In the genomic region with DNA sequence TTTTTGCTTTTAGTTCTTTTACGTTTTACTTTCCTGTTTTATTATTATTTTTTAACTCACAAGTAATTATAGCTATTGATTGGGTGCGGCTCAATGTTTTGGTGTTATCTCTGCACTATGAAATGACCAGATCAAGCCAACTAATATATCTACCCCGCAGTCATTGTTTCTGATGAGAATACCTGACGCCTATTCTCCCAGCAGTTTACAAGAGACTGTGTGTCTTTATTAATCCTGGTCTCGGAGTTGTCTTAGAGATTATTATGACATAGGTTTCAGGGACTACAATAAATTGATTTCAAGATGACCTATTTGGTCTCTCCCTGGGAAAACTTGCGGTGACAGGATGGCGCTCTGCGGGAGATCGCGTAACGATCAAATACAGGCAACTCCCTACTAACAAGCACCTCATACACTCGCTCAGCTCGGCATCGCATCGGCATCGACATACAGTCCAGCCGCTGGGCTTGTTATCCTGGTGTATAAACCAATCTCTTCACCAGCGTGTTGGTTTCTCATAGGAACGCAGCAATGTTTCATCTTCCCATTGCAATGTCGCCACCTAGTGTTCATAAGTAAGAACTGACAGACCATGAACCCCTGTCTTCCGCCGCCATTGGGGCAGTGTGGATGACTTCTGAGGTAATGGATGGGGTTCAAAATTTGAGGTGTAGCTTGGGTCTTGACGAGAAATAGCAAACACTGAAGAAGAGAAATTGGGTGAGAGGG, we compare ENCODE assay signal across 8 mouse cellular contexts. TPM values are rescaled to one million over a fixed set of nuclear protein-coding genes. Genes with fewer than 3 reads are reported as not detected.
DNase-seq lines count a peak whose midpoint lies in the region; ATAC-seq and TF ChIP-seq lines count a peak whose summit lies in the region.

No protein-coding gene starts in this region.

- peak overlapping the region; percentile 52 for H3K4me2 ChIP-seq in hindbrain, postnatal 0 days (ENCODE audit: low read depth, low read length)

- H3K27ac ChIP-seq in hindbrain, postnatal 0 days, result no peak overlapping the region

- no peaks in the 10 kb centered on the region for H3K4me1 ChIP-seq in hindbrain, postnatal 0 days (ENCODE audit: insufficient read depth, low read length)

- no peaks in the 10 kb centered on the region for H3K36me3 ChIP-seq in hindbrain, postnatal 0 days (ENCODE audit: insufficient read depth, low read length)

- H3K9ac ChIP-seq in hindbrain, postnatal 0 days (replicated peaks; ENCODE audit: low read length), result no peak overlapping the region

- H3K4me3 ChIP-seq in hindbrain, postnatal 0 days (ENCODE audit: low read length), result peak overlapping the region; percentile 20

- peak; percentile 73 for ATAC-seq in hindbrain, postnatal 0 days

- TF ChIP-seq CTCF in hindbrain, postnatal 0 days (IDR thresholded peaks at IDR 0.05; ENCODE audit: low read depth), result peak; percentile 98

- WGBS in hindbrain, postnatal 0 days, result 22% methylated on average over 23 of the region's 23 CpGs

- H3K27me3 ChIP-seq in hindbrain, postnatal 0 days (ENCODE audit: insufficient read depth, low read length), result no peaks in the 10 kb centered on the region

- H3K9me3 ChIP-seq in hindbrain, postnatal 0 days (ENCODE audit: low read length), result no peaks in the 10 kb centered on the region

- peak; percentile 67 for DNase-seq in adrenal gland, adult 2 months
- no peak for DNase-seq in adrenal gland, adult 8-10 months
- DNase-seq in cerebellum, postnatal 10 days, result peak; percentile 82 to 86
- peak; percentile 43 to 70 for DNase-seq in frontal cortex, postnatal 14 days (ENCODE audit: low spot score in 2 of 2)
- peak; percentile 90 for DNase-seq in hindbrain, postnatal 0 days (ENCODE audit: low spot score)
- DNase-seq in left cerebral cortex, adult 18-20 months (ENCODE audit: low spot score in 2 of 2), result peak; percentile 68 to 70
- DNase-seq in lung, postnatal 4 days, result peak; percentile 33 to 73
- peak; percentile 81 to 83 for DNase-seq in right cerebral cortex, postnatal 10 days (ENCODE audit: low spot score in 2 of 2)

RNA-seq across cellular contexts. Expression of a gene that starts 31.2 kb away (rescaled TPM):
- total RNA-seq in adrenal gland, adult 2 months (2021), result under 1 TPM; 0.03 to 0.14 TPM
- not detected in 2 replicates for polyA plus RNA-seq in adrenal gland, adult 2 months (2012; rRNA removed)
- under 1 TPM in 3 of 4 experiments, not detected in 1; 0.03 to 0.14 (median 0.03) TPM for total RNA-seq in adrenal gland, adult 8-10 months (2022)
- 0.05 and 0.18 TPM in 2 replicates for total RNA-seq in hindbrain, postnatal 0 days (2014; rRNA removed)
- polyA plus RNA-seq in hindbrain, postnatal 0 days (2015; fragmentation: Nextera tagmentation; extraction: Ambion mirVana), result 0.80 and 1.5 TPM in 2 replicates
- total RNA-seq in left cerebral cortex, adult 18-20 months (2021), result 1 to 10 TPM; 1.1 to 1.9 TPM

RNA-seq across cellular contexts. Expression of a gene that starts 34.0 kb away (rescaled TPM):
- not detected for total RNA-seq in adrenal gland, adult 2 months (2021)
- polyA plus RNA-seq in adrenal gland, adult 2 months (2012; rRNA removed), result not detected in 2 replicates
- under 1 TPM in 1 of 4 experiments, not detected in 3; 0.31 TPM for total RNA-seq in adrenal gland, adult 8-10 months (2022)
- total RNA-seq in hindbrain, postnatal 0 days (2014; rRNA removed), result 0.16 TPM in 1 of 2 replicates, not detected in the other
- 0.25 TPM in 2 replicates for polyA plus RNA-seq in hindbrain, postnatal 0 days (2015; fragmentation: Nextera tagmentation; extraction: Ambion mirVana)
- total RNA-seq in left cerebral cortex, adult 18-20 months (2021), result under 1 TPM; 0.33 to 0.49 TPM
